Mouse (Mus musculus) CH12.LX (cell line): ENCODE measurements around the gene Il18. TPM values are rescaled to one million over a fixed set of nuclear protein-coding genes. Genes with fewer than 3 reads are reported as not detected.

Experiments
- DNase-seq: peaks from one replicate; pipeline ENCODE4 v3.0.0-alpha.2; 2013; ENCODE audit errors: extremely low read depth
- H3K27ac ChIP-seq: 2 replicates; pipeline ENCODE4 v1.5.1; 2012; ENCODE audit warnings: low read depth, mild to moderate bottlenecking, control low read depth, moderate library complexity; ENCODE audit not compliant: insufficient read depth
- H3K27me3 ChIP-seq: replicated peaks from 2 replicates; pipeline ENCODE3; 2012; ENCODE audit warnings: inconsistent platforms
- H3K36me3 ChIP-seq, 2 experiments: replicated peaks in 1 of 2; 2 replicates each; pipeline versions ENCODE3 to v1.6.1; 2012; ENCODE audit warnings: inconsistent platforms in 1 of 2, low read length in 1 of 2, mild to moderate bottlenecking in 1 of 2, mixed read lengths in 1 of 2, moderate library complexity in 1 of 2; ENCODE audit not compliant: control insufficient read depth in 1 of 2, insufficient read depth in 1 of 2
- H3K4me1 ChIP-seq, 2 experiments: 2 replicates each; pipeline ENCODE4 v1.6.1; 2012; ENCODE audit warnings: inconsistent platforms in 1 of 2, moderate library complexity in 1 of 2; ENCODE audit not compliant: insufficient read depth in 2 of 2, control insufficient read depth in 1 of 2
- H3K4me2 ChIP-seq: 2 replicates; pipeline ENCODE4 v1.6.1; 2012; ENCODE audit warnings: low read depth, mild to moderate bottlenecking, control low read depth; ENCODE audit not compliant: poor library complexity, insufficient read depth, severe bottlenecking
- H3K4me3 ChIP-seq, 3 experiments: fragments of 150-350 bp in 1 of 3; sonication (generic) in 1 of 3; replicated peaks in 1 of 3; 2 replicates each; pipeline versions ENCODE3 to v1.5.1; 2011 to 2012; ENCODE audit warnings: low read depth in 2 of 3, low read length in 2 of 3, mild to moderate bottlenecking in 2 of 3, moderate library complexity in 2 of 3, control low read depth in 1 of 3, improper control_type of control experiment in 1 of 3, inconsistent platforms in 1 of 3, mixed read lengths in 1 of 3; ENCODE audit not compliant: poor library complexity in 1 of 3
- H3K79me2 ChIP-seq: replicated peaks from 2 replicates; pipeline ENCODE4 v1.6.1; 2012; ENCODE audit warnings: mild to moderate bottlenecking, moderate library complexity; ENCODE audit not compliant: control insufficient read depth, poor library complexity, insufficient read depth, severe bottlenecking; ENCODE audit errors: extremely low read depth
- H3K9ac ChIP-seq: 2 replicates; pipeline ENCODE4 v1.6.1; 2012; ENCODE audit warnings: low read depth, mild to moderate bottlenecking, control low read depth, moderate library complexity; ENCODE audit not compliant: insufficient read depth
- H3K9me3 ChIP-seq: replicated peaks from 2 replicates; pipeline ENCODE3; 2012; ENCODE audit warnings: low read length, inconsistent platforms, mixed read lengths
- BHLHE40 ChIP-seq: IDR thresholded peaks from 2 replicates; pipeline ENCODE4 v1.6.1; 2011; ENCODE audit warnings: mild to moderate bottlenecking, low read depth, low read length, improper control_type of control experiment
- CHD1 ChIP-seq: IDR thresholded peaks from 2 replicates; pipeline ENCODE4 v1.6.1; 2012; ENCODE audit warnings: low read depth, low read length, improper control_type of control experiment, inconsistent platforms
- CHD2 ChIP-seq: IDR thresholded peaks from 2 replicates; pipeline ENCODE4 v1.6.1; 2011; ENCODE audit warnings: low read length, improper control_type of control experiment
- ELF1 ChIP-seq: IDR thresholded peaks from 2 replicates; pipeline ENCODE4 v1.6.1; 2014; ENCODE audit warnings: low read depth, mild to moderate bottlenecking, inconsistent platforms, low read length, improper control_type of control experiment
- ETS1 ChIP-seq: conservative IDR thresholded peaks from 2 replicates; pipeline ENCODE4 v1.6.1; 2012; ENCODE audit warnings: low read depth, mild to moderate bottlenecking, inconsistent platforms, low read length, improper control_type of control experiment, moderate library complexity
- JUN ChIP-seq: IDR thresholded peaks from 2 replicates; pipeline ENCODE4 v1.6.1; 2011; ENCODE audit warnings: low read depth, mild to moderate bottlenecking, low read length, improper control_type of control experiment, moderate library complexity; ENCODE audit not compliant: insufficient read depth
- KAT2A ChIP-seq: IDR thresholded peaks from 2 replicates; pipeline ENCODE4 v1.6.1; 2012; ENCODE audit warnings: low read length, improper control_type of control experiment, inconsistent platforms; ENCODE audit not compliant: insufficient replicate concordance
- MAFK ChIP-seq: IDR thresholded peaks from 2 replicates; pipeline ENCODE4 v1.6.1; 2011; ENCODE audit warnings: low read length, improper control_type of control experiment; ENCODE audit not compliant: insufficient replicate concordance
- MAX ChIP-seq: IDR thresholded peaks from 2 replicates; pipeline ENCODE4 v1.6.1; 2011; ENCODE audit warnings: low read length, improper control_type of control experiment
- MXI1 ChIP-seq: IDR thresholded peaks from 2 replicates; pipeline ENCODE4 v1.6.1; 2011; ENCODE audit warnings: mild to moderate bottlenecking, low read depth, low read length, improper control_type of control experiment
- MYC ChIP-seq: IDR thresholded peaks from 2 replicates; pipeline ENCODE4 v1.6.1; 2011; ENCODE audit warnings: low read depth, mild to moderate bottlenecking, improper control_type of control experiment, low read length
- NELFE ChIP-seq: IDR thresholded peaks from 2 replicates; pipeline ENCODE4 v1.6.1; 2011; ENCODE audit warnings: low read depth, low read length, improper control_type of control experiment
- PAX5 ChIP-seq: IDR thresholded peaks from 2 replicates; pipeline ENCODE4 v1.6.1; 2012; ENCODE audit warnings: low read length, inconsistent platforms, mixed read lengths
- RAD21 ChIP-seq: IDR thresholded peaks from 2 replicates; pipeline ENCODE4 v1.6.1; 2011; ENCODE audit warnings: low read depth, mild to moderate bottlenecking, low read length, improper control_type of control experiment, moderate library complexity
- RCOR1 ChIP-seq: conservative IDR thresholded peaks from 2 replicates; pipeline ENCODE4 v1.6.1; 2012; ENCODE audit warnings: low read depth, mild to moderate bottlenecking, inconsistent platforms, low read length, improper control_type of control experiment
- TBP ChIP-seq: conservative IDR thresholded peaks from 2 replicates; pipeline ENCODE4 v1.6.1; 2011; ENCODE audit warnings: low read depth, low read length, improper control_type of control experiment
- TCF12 ChIP-seq: IDR thresholded peaks from 2 replicates; pipeline ENCODE4 v1.6.1; 2014; ENCODE audit warnings: low read depth, mild to moderate bottlenecking, inconsistent platforms, low read length, improper control_type of control experiment
- USF1 ChIP-seq: IDR thresholded peaks from 2 replicates; pipeline ENCODE4 v1.6.1; 2014; ENCODE audit warnings: low read depth, mild to moderate bottlenecking, inconsistent platforms, low read length, improper control_type of control experiment
- USF2 ChIP-seq: conservative IDR thresholded peaks from 2 replicates; pipeline ENCODE4 v1.6.1; 2011; ENCODE audit warnings: low read depth, low read length, improper control_type of control experiment
- ZNF384 ChIP-seq: IDR thresholded peaks from 2 replicates; pipeline ENCODE4 v1.6.1; 2012; ENCODE audit warnings: low read depth, low read length, improper control_type of control experiment, inconsistent platforms
- dilution Hi-C: fragments of 300-500 bp; cut with MboI; formaldehyde crosslinking; loops from 2 replicates; pipeline ENCODE4 v1.14.3; 2020; ENCODE audit warnings: low sequenced_read_pairs; ENCODE audit not compliant: extremely low pct_unique_long_range_greater_than_20kb, extremely low pct_ligation_motif_present
- in situ Hi-C: fragments of 300-500 bp; cut with MboI; formaldehyde crosslinking; loops from 3 replicates; pipeline ENCODE4 v1.14.3; 2019; ENCODE audit warnings: low sequenced_read_pairs, low pct_ligation_motif_present, low pct_unique_long_range_greater_than_20kb, mixed read lengths
- polyA plus RNA-seq: library from polyadenylated mRNA; unstranded; fragments of >175 nt; gene quantifications from 2 replicates; pipeline ENCODE4 v1.2.1, GENCODE M21; 2012; ENCODE audit warnings: low read depth; ENCODE audit not compliant: insufficient read length
- total RNA-seq, 2 experiments: library from RNA; depleted of rRNA; stranded (reverse); fragments of 300-350 nt in 1 of 2; fragments of >200 nt in 1 of 2; gene quantifications; 2 replicates each; pipeline ENCODE4 v1.2.3; 2012 to 2014

Gene Il18
- total and polyA plus RNA-seq, 3 experiments: 0.56 to 0.98 (median 0.59) TPM

DNA sequence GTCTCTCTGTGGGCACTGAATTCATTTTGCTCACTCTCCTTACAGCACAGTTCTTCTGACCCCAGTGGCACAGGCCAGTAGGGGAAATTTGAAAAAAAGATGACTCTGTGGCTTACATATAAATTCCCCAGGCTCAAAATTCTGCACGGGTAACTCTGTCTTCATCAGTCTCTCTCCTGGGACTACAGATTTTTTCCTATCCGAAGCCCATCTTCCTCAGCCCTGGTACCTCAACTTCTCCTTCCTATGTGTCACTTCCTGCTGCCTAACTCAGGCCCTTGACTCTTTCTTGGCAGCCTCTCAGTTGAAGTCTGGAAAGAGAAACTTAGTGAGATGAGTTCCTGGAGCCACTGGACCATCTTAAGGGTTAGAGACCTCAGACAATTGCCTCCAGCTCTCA is 1.1 kb upstream of the Il18 start (continued):
- no peak for TF ChIP-seq RAD21
- TF ChIP-seq USF2: no peak
- peak; percentile 40; the same call in 1 of the 2 replicates for TF ChIP-seq RCOR1
- TF ChIP-seq ELF1: peak; percentile 60; the same call in 1 of the 2 replicates
- no peak for TF ChIP-seq USF1
- no peak for TF ChIP-seq MYC
- no peak for TF ChIP-seq MAX
- TF ChIP-seq ETS1: peak; percentile 91
- 0 out of 2 replicates have a peak, but pooled peaks have one; percentile 40 for TF ChIP-seq TCF12
- TF ChIP-seq, all 38 proteins: peak for 15

DNA sequence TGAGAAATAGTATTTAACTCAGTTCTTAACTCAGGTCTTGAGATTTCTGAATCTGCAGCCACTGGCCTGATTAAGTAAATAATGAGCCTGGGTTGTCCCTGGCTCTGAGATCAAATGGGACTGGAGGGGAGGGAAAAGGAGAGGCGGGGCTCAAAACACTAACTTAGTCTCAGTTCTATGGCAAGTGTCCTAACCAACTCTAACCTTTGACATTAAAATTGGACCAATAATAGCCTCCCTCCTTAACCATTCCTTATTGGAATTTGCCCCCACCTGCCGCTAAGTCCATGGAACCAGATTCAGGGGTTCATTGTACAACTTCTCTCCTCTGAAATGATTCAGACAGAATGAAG is 443 bp downstream of the Il18 start, which contains the start of gene Bco2:
TSS of gene Bco2 (minus strand) at position 88 of the 353 bp plus-strand sequence.
- no peak for DNase-seq
- in situ Hi-C loops (no loop called here), dilution Hi-C loops (no loop called here)
- Histone ChIP-seq H3K36me3 (no peaks in the 10 kb centered on the region), H3K4me1 (peaks cover 16 to 39% of the 10 kb centered on the region in 2 experiments), H3K4me2 (peak within 1 kb of the TSS; percentile 94), H3K9me3 (no peaks in the 10 kb centered on the region), H3K4me3 (peak within 1 kb of the TSS in 2 of 3 experiments; percentile 10 to 30), H3K79me2 (0 out of 2 replicates have a peak, but pooled peaks cover 2% of the 10 kb centered on the region), H3K27me3 (peaks cover 3% of the 10 kb centered on the region), H3K27ac (peak within 1 kb of the TSS; percentile 54), H3K9ac (no peak within 1 kb of the TSS)
- TF ChIP-seq KAT2A: no peak
- no peak for TF ChIP-seq MYC
- TF ChIP-seq CHD1: 0 out of 2 replicates have a peak, but pooled peaks have one; percentile 29
- no peak for TF ChIP-seq ETS1
- TF ChIP-seq JUN: no peak
- TF ChIP-seq BHLHE40: no peak
- TF ChIP-seq RAD21: no peak
- TF ChIP-seq MAFK: 0 out of 2 replicates have a peak, but pooled peaks have one; percentile 2
- no peak for TF ChIP-seq MAX
- TF ChIP-seq PAX5: no peak
- no peak for TF ChIP-seq CHD2

DNA sequence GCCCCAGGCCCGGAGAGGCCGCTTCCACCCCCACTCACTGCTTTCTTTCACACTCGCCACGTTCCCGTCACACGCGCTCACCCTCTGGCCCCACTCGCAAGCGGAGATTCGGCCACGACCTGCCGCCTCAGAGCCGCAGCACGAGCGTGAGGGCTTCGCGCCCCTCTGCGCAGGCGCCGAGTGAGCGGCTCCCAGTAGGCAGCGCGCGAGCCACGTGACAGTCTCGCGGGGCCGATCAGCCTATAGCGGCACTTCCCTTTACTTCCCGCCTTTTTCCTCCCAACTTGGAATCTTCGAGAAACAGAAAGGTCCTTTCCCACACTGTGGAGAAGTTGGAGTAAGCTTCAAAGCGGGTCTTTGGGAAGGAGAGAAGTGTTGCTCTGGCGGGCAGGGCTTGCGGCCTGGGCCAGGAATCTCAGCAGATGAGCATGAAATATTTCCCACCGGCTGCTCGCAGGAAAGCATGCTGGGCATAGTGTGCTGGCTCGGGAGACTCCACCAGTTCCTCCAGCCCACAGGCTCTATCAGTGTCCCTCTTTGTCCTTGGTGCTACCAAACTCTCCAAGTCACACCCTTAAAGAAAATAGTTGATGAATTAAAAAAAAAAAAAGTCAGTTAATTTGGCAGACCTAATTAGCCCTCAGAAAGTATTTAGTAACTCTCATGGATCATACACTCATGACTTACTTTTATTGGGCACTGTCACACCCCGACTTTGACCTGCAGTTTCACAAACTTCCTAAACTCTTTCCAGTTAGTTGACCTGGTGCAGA is 6.7 kb downstream of the Il18 start, which contains the start of gene Tex12:
TSS of gene Tex12 (minus strand) at position 181 of the 773 bp plus-strand sequence.
- H3K27ac ChIP-seq: no peak within 1 kb of the TSS
- H3K4me3 ChIP-seq: no peak within 1 kb of the TSS
- no peaks in the 10 kb centered on the region for H3K4me1 ChIP-seq
- dilution Hi-C loops (no loop called here), in situ Hi-C loops (no loop called here)
- H3K79me2 ChIP-seq: no peaks in the 10 kb centered on the region
- H3K27me3 ChIP-seq: peaks cover 2% of the 10 kb centered on the region
- H3K9ac ChIP-seq: no peak within 1 kb of the TSS
- no peak within 1 kb of the TSS for H3K4me2 ChIP-seq
- no peaks in the 10 kb centered on the region for H3K36me3 ChIP-seq
- DNase-seq: no peak
- TF ChIP-seq TBP (no peak), RCOR1 (no peak), CHD2 (no peak), MXI1 (no peak), NELFE (no peak), CHD1 (no peak), ZNF384 (no peak)
- TF ChIP-seq, all 38 proteins: peak for 0
- peaks cover 4% of the 10 kb centered on the region for H3K9me3 ChIP-seq
